Mouse (Mus musculus): ENCODE measurements at regions not wholly inside any gene's neighbourhood (a gene's known extent, or its start where the extent isn't known, plus 50 kb on each side); places are given as distances from the start of the nearest gene placed in this dataset.

- TF ChIP-seq CTCF (IDR thresholded peaks at IDR 0.05; ENCODE audit: low read depth, low read length) = no peak
- no peak for TF ChIP-seq POLR2A (IDR thresholded peaks at IDR 0.05; ENCODE audit: extremely low read depth, insufficient read depth, low read length)
These were observed 525.9 kb downstream of the Ofcc1 start for GRCm38 (mm10) chr13:39835302-39835701.
